Mouse (Mus musculus): ENCODE results near the gene Hps3.

Gene Hps3

DNA sequence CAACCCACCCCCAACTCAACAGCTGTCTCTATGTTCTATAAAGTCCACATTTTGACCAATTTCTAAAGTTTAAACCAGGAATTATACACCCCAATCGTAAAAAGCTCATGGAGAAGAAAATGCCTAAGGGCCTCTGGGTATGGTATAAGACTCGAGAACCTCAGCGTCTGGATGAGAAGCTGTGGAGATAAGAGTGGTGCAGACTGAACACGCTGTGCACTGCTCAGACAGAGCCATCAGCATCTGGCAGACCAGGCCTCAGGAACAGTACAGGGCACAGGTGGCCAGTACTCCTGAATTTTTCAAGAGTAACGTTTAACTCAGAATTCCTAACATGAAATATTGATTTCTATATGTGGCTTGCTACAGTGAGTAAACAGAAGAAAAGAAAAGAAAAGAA lies 27.4 kb downstream of the Hps3 start:
- in situ Hi-C loops (cut with MboI; ENCODE audit: low sequenced_read_pairs) = no loop called here

DNA sequence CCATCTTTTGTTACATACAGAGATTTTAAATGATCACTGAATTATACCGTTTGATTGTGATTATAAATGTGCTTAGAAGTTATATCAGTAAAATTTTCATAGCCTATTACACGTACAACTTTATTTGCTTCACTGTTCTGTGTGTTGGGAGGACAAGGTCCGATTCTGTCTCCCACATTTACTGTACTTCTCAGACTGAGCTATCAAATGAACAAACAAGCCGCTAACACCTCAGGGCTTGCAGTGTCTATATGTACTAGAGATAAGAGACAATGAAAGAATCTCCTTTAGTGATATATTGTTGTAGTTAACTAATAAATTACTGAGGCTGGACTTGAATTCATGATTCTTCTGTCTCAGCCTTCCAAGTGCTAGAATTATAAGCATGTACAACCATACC lies 27.8 kb downstream of the Hps3 start:
- in situ Hi-C loops (cut with MboI; ENCODE audit: low sequenced_read_pairs) = no loop called here

DNA sequence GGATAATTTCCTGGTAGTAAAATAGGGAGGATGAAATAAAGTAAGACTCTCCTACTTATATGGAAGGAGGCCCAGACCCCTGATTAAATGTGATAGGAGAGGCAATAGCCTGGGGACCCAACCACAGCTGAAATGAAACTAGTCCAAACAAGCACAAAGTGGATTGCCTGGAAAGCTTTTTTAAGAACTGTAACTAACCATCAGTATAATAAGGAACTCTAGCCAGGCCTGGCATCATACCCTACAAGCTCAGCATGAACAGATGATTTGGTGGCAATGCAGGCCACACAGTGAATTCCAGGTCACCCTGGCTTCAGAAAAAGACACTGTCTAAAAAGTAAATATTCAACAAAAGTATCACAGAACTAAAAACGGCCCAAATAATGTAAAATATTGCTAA lies 29.5 kb downstream of the Hps3 start:
- in situ Hi-C loops (cut with MboI; ENCODE audit: low sequenced_read_pairs) = no loop called here

DNA sequence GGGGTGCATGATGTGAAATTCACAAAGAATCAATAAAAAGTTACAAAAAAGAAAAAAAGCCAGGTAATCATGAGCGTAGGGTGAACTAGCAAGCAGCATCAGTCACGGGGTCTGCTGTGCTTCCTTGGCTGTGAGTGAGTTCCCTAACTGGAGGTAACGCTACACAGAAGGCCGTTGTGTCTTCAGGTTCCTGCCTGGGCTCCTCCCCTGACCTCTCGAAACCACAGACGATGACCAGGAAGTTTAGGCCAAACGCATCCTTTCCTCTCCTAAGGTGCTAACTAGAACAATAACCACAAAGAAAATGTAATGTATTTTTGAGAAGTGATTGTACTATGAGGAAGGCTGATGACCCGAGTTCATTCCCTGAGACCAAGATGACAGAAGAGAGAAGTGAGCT lies 30.7 kb downstream of the Hps3 start:
- in situ Hi-C loops (cut with MboI; ENCODE audit: low sequenced_read_pairs) = no loop called here

DNA sequence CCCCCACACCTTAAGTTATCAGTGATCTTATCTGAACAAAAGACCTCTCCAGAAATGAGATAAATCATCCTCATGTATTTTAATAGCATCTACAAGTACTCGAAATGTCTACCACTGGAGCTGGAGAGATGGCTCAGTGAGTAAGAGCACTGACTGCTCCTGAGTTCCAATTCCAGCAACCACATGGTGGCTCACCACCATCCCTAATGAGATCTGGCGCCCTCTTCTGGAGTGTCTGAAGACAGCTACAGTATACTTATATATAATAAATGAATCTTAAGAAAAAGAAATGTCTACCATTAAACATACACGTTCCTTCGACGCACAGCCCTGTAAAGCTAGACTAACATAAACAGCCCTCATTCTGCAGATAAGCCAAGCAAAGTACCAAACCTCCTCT lies 32.3 kb downstream of the Hps3 start:
- in situ Hi-C loops (cut with MboI; ENCODE audit: low sequenced_read_pairs) = no loop called here

DNA sequence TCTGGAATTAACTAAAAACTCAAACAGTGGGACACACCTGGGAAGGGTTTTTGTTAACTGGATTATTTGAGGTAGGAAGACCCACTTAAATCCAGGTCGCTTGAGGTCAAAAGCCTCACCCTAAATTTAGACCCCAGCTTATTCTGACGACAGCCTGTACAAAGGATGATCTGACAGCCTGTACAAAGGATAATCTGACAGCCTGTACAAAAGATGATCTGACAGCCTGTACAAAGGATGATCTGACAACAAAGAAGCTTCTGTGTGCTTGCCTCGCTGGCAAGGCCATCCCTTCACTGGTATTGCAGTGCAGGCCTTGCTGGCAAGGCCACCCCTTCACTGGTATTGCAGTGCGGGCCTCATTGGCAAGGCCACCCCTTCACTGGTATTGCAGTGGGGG lies 34.3 kb downstream of the Hps3 start:
- in situ Hi-C loops (cut with MboI; ENCODE audit: low sequenced_read_pairs) = no loop called here

DNA sequence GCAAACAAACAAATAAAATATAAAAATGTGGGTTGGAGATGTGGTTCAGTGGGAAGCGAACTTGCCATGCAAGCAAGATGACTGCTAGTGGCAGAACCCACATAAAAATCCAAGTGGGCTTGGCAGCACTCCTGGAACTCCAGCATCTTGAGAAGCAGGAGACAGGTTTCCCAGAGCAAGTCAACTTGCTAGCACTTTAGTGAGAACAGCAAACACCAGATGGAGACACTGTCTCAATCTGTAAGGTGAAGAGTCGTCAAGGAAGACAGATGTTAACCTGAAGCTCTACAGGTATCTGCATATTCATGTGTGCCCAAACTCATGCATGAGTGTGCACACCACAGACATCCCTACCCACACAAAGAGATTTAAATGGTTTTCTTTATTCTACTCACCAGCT lies 35.6 kb downstream of the Hps3 start:
- in situ Hi-C loops (cut with MboI; ENCODE audit: low sequenced_read_pairs) = no loop called here

DNA sequence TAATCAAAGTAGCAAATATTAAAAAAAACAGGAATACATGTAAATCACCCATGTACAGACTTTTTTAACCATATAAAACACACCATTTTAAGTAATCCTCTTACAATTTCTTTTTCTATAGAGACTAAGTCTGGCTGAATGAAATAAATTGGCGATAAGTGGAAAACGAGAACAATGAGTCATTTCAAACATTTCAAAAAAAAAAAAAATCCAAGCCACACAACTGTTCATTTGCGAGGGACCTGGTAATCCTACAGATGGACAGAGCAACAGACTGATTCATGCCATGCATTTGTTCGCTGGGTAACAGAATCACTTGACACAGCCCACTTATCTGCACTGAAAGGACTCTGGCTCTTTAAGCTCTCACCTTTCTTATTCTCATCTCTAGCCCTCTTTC lies 42.7 kb downstream of the Hps3 start:
- in situ Hi-C loops (cut with MboI; ENCODE audit: low sequenced_read_pairs) = no loop called here

DNA sequence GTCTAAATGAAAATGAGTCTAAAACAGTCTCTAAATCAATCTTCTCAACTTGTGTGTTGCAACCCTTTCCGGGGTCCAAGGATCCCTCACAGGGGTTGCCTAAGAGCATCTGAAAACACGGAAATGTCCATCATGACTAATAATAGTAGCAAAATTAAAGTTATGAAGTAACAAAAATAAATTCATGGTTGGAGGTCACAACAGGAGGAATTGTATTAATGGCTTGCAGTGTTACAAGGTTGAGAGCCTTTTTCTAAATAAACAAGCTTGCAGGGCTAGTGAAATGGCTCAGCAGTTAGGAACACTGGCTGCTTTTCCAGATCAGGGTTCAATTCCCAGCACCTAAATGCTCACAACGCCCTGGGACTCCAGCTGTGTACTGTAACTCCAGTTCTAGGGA lies 45.1 kb downstream of the Hps3 start:
- in situ Hi-C loops (cut with MboI; ENCODE audit: low sequenced_read_pairs) = no loop called here

DNA sequence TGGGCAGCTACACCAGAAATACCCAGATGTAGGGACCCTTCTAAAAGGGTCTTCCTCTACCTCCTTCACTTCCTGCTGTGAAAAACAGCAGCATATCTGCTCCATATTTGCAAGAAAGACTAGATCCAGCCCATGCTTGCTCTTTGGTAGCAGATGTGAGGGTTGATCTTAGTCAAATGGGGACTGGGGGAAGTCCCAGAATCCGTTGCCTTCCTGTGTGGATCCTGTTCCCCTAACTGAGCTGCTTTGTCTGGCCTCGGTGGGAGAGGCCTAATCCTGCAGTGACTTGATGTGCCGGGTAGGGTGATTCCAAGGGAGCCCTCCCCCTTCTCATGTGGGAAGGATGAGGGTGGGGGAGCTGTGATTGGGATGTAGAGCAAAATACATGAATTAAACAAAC lies 49.0 kb downstream of the Hps3 start:
- in situ Hi-C loops (cut with MboI; ENCODE audit: low sequenced_read_pairs) = no loop called here

DNA sequence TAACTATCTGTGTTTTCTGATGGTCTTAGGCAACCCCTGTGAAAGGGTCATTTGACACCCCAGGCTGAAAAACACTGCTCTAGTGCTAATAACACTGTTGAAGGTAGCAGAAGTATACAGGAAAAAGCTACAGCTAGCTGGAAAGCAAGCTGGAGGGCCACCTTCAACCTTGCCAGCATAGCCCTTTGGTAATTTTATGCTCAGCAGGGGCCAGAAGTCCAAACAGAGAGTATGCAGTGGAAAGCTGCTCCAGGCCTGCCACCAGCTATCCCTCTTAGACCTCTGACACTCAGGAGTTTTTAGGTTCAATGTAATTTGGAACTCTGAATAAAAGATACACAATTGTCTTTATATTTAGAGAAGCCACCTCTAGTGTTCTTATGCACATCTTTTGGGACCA lies 52.3 kb downstream of the Hps3 start:
- in situ Hi-C loops (cut with MboI; ENCODE audit: low sequenced_read_pairs) = no loop called here

DNA sequence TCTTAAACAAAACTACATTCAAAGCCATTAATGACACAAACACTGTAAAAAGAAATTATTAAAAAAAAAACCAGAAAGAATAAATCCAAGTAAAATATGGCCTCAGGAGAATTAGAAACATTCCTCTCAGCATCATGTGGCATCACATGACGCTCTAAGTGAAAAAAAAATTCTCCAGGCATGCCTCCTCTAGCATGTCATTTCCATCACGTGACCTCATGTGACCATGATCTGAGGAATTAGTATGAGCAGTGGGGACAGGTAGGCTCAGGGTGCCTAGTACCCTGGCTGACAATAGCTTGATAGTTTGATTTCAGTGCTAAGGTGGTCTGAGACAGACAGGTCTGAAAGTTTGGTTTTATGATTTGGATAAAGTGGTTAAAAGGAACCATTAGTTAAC lies 54.0 kb downstream of the Hps3 start:
- in situ Hi-C loops (cut with MboI; ENCODE audit: low sequenced_read_pairs) = no loop called here

DNA sequence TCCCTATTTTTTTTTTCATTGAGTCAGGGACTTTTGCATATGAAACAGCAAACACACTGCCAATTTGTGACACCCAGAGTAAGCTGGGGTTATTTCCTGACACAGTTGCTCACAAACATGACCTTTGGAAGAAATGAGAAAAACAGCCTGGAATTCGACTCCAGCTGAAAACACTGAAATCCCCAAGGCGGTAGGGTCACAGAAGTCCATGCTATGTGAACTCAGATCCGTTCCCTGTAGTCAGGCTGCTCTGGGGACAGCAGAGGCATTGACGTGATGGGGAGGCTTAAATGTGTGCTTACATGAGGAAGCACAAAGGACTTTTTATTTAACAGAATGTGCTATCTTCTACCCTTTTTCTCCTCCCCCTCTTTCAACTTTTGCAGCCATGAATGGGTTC lies 56.6 kb downstream of the Hps3 start:
- in situ Hi-C loops (cut with MboI; ENCODE audit: low sequenced_read_pairs) = no loop called here

DNA sequence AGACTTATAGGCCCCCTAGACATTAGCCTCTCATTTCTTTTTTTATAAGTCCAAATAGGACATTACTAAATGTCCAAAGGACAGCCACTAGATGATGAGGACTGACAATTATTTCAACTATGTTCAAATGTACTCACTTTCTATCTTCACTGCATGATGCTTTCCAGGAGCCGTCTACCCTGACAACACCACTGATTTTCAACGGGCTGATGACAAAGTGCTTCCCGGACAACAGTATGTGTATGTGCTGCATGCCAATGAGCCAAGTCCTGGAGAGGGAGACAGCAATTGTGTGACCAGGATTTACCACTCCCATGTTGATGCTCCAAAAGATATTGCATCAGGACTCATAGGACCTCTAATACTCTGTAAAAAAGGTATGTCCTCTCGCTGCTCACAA lies 69.0 kb downstream of the Hps3 start:
- in situ Hi-C loops (cut with MboI; ENCODE audit: low sequenced_read_pairs) = no loop called here

DNA sequence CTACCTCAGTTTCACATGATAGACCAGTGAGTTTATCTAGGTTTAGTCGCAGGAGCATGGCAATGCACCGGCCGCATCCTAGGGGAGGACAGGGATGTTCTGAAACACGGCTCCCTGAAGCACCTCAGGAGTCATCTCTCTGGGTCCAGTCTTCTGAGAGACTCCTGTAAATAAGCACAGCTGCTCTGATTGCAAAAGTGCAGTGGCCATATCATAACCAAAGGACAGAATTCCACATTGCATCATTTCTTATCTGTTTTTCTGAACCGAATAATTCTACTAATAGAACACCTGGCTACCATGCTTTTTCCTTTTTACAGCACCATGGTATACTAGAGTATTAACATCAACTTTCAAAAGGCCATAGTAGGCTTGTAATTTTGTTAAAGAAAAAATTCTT lies 69.9 kb downstream of the Hps3 start:
- in situ Hi-C loops (cut with MboI; ENCODE audit: low sequenced_read_pairs) = no loop called here

DNA sequence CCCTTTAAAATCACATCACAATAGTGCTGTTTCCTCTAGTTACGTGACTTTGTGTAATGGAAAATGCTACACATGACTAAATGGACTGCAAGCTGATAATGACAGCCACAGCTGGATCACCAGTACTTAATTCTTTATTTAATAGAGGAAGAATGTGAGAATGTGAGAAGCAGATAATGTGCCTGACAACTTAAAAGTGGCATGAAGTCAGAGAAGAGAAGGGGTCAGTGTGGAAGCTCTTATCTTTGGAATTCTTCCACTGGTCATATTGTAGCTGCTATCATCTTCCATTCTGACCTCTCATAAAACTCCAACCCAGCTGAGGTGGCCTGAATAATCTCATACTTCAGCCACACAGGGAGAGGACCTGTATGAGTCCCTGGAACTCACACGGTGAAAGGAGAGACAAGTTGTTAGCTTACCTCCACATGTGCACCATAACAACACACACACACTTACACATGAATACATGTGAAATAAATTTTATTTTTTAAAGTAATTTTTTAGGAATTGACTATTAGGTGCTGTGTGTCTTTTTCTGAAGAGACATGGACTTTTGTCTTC lies 70.4 kb downstream of the Hps3 start:
- in situ Hi-C loops (cut with MboI; ENCODE audit: low sequenced_read_pairs) = no loop called here

DNA sequence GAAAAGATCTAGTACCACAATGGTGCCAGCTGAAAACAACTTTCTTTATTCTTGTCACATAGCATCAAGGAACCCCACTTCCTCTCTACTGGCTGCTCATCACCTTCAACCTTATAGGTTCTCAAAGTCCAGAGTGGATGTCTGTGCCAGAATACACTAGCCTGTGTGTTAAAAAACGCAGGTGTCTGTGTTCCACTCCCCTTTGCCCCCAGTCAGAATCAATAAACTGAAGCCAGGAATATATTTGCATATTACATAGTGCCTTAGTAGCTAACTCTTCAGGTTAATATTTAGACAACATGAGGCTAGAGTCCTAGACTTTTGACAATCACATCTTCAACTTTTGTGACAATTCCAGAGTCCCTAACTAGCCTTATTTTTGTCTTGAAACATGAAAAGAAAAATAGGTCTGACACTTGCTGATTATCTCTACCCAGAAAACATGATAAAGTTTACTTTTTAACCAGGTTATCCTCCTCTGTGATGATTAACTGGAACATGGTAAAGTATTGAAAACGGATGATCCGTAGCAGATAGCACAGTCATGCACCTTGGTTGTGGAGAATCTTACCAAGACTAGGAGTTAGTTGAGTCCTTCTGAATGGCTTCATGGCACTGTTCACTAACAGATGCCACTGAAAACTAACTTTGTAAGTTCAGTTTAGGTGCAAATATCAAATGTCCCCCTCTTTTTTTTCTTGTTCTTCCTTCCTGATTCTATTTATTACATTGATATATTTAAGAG lies 72.2 kb downstream of the Hps3 start:
- in situ Hi-C loops (cut with MboI; ENCODE audit: low sequenced_read_pairs) = no loop called here

DNA sequence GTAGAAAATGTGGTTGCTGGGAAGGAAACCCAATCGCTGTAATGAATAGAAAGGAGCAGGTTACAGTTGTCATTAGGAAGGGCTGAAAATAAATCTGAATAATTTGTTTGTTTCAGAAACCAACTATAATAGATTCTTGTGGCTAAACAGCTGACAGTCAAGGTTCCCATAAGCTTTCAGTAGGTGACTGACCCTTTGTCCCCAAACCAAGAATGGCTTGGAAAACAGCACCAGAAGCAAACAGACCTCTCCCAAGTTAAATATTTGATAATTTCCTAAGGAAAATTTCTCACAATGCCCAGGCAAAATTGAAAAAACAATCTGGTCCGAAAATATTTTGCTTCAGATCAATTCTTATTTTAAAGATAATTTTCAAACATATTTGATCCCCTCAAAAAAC lies 73.8 kb downstream of the Hps3 start:
- in situ Hi-C loops (cut with MboI; ENCODE audit: low sequenced_read_pairs) = no loop called here

DNA sequence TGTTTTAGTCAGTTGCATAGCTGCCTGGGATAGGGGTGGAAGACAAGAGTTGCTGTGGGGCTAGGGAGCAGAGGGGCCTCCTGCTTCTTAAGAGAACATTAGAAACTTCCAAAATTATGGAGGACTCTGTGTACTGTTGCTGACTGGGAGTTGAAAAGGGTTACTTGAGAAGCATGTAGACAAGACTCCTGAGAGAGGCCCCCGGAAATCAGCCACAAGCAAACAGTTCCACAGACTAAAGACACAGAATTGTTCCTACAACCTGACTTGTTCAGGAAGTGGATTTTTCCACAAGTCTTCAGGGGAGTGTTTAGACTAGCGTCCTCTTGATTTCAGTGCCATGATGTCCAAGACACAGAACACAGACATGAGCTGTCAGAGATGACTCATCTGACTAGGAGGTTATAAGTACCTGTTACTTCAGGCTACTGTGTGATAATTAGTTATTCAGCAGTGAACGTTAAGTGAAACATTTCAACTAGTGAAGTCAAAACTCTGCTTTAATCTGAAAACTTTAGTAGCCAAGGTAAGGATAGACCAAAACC lies 74.5 kb downstream of the Hps3 start:
- in situ Hi-C loops (cut with MboI; ENCODE audit: low sequenced_read_pairs) = no loop called here

DNA sequence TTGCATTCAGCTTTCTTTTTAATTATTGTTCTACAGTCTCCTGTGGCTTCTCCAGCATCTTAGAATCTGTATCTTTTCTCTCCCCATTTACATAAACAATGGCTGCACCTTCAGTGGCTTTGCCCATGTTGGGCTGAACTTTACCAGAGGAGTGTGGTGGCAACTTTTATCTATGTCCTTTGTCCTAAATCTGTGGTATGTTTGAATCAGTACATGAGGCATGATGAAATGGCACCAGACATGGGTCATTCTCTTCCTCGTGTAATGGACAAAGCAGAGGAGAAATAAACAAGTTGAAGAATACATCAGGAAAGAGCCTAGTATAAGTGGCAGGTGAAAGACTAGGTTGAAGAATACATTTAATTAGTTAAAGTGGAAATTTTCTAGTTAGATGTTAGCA lies 76.1 kb downstream of the Hps3 start:
- in situ Hi-C loops (cut with MboI; ENCODE audit: low sequenced_read_pairs) = no loop called here

DNA sequence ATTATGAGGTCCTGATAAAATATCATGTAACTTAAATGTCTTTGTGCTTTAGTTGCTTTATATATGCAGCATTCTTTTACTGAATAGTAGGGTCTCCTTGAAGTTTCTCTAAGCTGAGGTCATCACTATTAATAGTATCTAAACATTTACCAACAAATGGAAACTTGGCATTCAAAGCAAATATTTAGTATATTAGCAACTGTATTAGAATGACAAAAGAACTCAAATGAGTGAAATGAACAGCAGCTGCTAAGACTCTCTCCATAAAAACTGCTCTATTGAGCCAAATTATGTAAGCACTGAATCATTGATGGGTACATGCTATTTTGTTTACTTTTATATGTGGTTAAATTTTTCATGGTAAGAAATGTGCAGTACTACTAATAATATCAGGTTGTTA lies 77.1 kb downstream of the Hps3 start:
- in situ Hi-C loops (cut with MboI; ENCODE audit: low sequenced_read_pairs) = no loop called here

DNA sequence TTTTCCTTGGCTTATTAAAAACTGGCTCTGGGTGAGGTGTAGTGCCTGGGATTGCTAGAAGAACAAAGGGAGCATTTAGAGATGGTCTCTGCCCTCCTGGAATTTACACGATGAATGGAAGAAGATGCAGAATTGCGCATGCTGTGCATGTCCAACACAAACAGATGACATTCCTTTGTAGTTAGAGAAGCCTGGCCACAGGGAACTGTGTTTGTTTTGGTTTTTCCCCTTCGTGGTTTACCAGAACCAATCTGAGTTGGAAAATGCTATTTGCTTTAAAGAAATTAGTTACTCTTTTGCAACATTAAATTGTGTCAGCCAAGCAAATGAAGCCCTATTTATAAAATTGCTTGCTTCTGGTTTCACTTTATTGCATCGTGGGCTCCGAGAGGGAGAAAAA lies 78.2 kb downstream of the Hps3 start, which contains the start of gene Cp:
Gene Cp (plus strand): TSS at position 170 of the 400 bp plus-strand sequence.
- in situ Hi-C loops (cut with MboI; ENCODE audit: low sequenced_read_pairs) = no loop called here

DNA sequence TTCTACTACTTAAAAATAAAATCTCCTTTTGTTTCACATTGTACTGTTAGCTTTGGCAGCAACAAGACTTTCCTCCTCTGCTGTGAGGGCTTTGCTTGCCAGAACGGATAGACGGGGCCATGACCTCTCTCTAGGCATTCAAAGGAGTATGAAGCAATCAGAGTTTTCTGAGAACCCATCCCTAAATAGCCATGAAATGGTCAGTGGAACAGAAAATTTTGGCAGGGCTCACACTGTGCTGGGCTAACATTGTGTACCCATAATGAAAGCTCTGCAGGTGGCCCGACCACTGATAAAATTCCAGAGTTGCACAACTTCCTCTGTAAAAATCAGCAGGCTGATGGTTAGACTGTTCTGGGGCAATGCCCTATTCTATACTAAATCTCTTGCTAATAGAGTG lies 81.2 kb downstream of the Hps3 start:
- in situ Hi-C loops (cut with MboI; ENCODE audit: low sequenced_read_pairs) = no loop called here

Data from CH12F3 (cell line).